Mouse (Mus musculus) lung, adult 2 months (tissue): ENCODE results near the gene Olfr1351. TPM values are rescaled to one million over a fixed set of nuclear protein-coding genes. Genes with fewer than 3 reads are reported as not detected.
"Not testable (repeated sequence)": the region's sequence is repeated elsewhere in the genome, so short reads cannot be mapped to it uniquely, and the experiment has no call there.

Experiments
- DNase-seq: peaks from one replicate; pipeline ENCODE4 v3.0.0; 2022
- H3K4me1 ChIP-seq: fragments of 200-500 bp; 2 replicates; pipeline ENCODE4 v1.6.1; 2011; ENCODE audit warnings: low read length; ENCODE audit not compliant: control insufficient read depth, insufficient read depth
- H3K4me3 ChIP-seq: fragments of 200-500 bp; replicated peaks from 2 replicates; pipeline ENCODE3; 2011; ENCODE audit warnings: low read depth, mild to moderate bottlenecking, control low read depth, low read length; ENCODE audit errors: extremely low read depth
- CTCF ChIP-seq: fragments of 200-500 bp; IDR thresholded peaks from 2 replicates; pipeline ENCODE4 v1.5.1; 2011; ENCODE audit warnings: mild to moderate bottlenecking, low read length, control low read depth; ENCODE audit not compliant: insufficient read depth
- POLR2A ChIP-seq: fragments of 200-500 bp; IDR thresholded peaks from 2 replicates; pipeline ENCODE4 v1.6.1; 2011; ENCODE audit warnings: low read depth, mild to moderate bottlenecking, control low read depth, low read length, borderline replicate concordance; ENCODE audit errors: extremely low read depth
- WGBS: fragments of 180-500 bp; shearing (Covaris S2); methylation state at CpG from one replicate; pipeline ENCODE4 v1.1.7; 2018; 5-methylcytosine and 5-hydroxymethylcytosine counted together
- polyA plus RNA-seq: library from polyadenylated mRNA; depleted of rRNA; stranded (reverse); fragments of >200 nt; gene quantifications from 2 replicates; pipeline ENCODE4 v1.2.3, GENCODE M21; 2012; rRNA removed

The Olfr1351 gene
- not detected in 2 replicates for polyA plus RNA-seq

- Histone ChIP-seq H3K4me1 (no peaks in the 10 kb centered on the region), H3K4me3 (no peak within 1 kb of the TSS)
- no peak for TF ChIP-seq CTCF
- no peak for TF ChIP-seq POLR2A
- DNase-seq, result no peak
- WGBS, result 65% methylated on average over 1 of the region's 1 CpGs
These were observed at the start of gene Olfr1351 for GRCm38 (mm10) chr10:79012172-79012571. TSS of gene Olfr1351 (plus strand) at chr10:79012472.

GRCm38 (mm10) chr10:78963009-78963408 lies 49.3 kb upstream of the Olfr1351 start, which contains the start of gene Olfr1353:
TSS of gene Olfr1353 (plus strand) at chr10:78963309.
- not testable (repeated sequence) for DNase-seq, H3K4me1 ChIP-seq, H3K4me3 ChIP-seq

GRCm38 (mm10) chr10:78980750-78981149 lies 31.5 kb upstream of the Olfr1351 start, which contains the start of gene Olfr1352:
TSS of gene Olfr1352 (plus strand) at chr10:78981050.
- Histone ChIP-seq H3K4me3 (no peak within 1 kb of the TSS), H3K4me1 (no peaks in the 10 kb centered on the region)
- TF ChIP-seq CTCF, result no peak
- no peak for TF ChIP-seq POLR2A
- no peak for DNase-seq

GRCm38 (mm10) chr10:79028441-79028840 lies 16.2 kb downstream of the Olfr1351 start, which contains the start of gene Olfr57:
TSS of gene Olfr57 (plus strand) at chr10:79028741.
- no peak within 1 kb of the TSS for H3K4me3 ChIP-seq
- no peaks in the 10 kb centered on the region for H3K4me1 ChIP-seq
- no peak for DNase-seq
- no peak for TF ChIP-seq CTCF

GRCm38 (mm10) chr10:79042457-79042856 lies 30.2 kb downstream of the Olfr1351 start:
- 72% methylated on average over 2 of the region's 2 CpGs for WGBS
- DNase-seq, H3K4me3 ChIP-seq, H3K4me1 ChIP-seq: not testable (repeated sequence)

- H3K4me3 ChIP-seq, H3K4me1 ChIP-seq, DNase-seq: not testable (repeated sequence)
- 43% methylated on average over 3 of the region's 3 CpGs for WGBS
These were observed 45.1 kb downstream of the Olfr1351 start for GRCm38 (mm10) chr10:79057370-79057769.

Other genes with a start within 250 kb of the Olfr1351 start
- 0.25 and 0.50 TPM in 2 replicates for gene Slc1a6, start 232.0 kb upstream of the Olfr1351 start, polyA plus RNA-seq
- gene Olfr1356, start 160.3 kb upstream of the Olfr1351 start, polyA plus RNA-seq, result not detected in 2 replicates
- gene Olfr1355, start 136.9 kb upstream of the Olfr1351 start, polyA plus RNA-seq, result not detected in 2 replicates
- not detected in 2 replicates for gene Olfr1354, start 99.3 kb upstream of the Olfr1351 start, polyA plus RNA-seq
- gene Olfr8, start 61.8 kb upstream of the Olfr1351 start, polyA plus RNA-seq, result not detected in 2 replicates
- gene Olfr1353, start 49.2 kb upstream of the Olfr1351 start, polyA plus RNA-seq, result not detected in 2 replicates
- gene Olfr1352, start 31.4 kb upstream of the Olfr1351 start, polyA plus RNA-seq, result not detected in 2 replicates
- not detected in 2 replicates for gene Olfr57, start 16.3 kb downstream of the Olfr1351 start, polyA plus RNA-seq
- 1.2 and 2.9 TPM in 2 replicates for gene 2610008E11Rik, start 85.1 kb downstream of the Olfr1351 start, polyA plus RNA-seq
- not detected in 2 replicates for gene Vmn2r80, start 136.3 kb downstream of the Olfr1351 start, polyA plus RNA-seq
- gene Vmn2r81, start 235.2 kb downstream of the Olfr1351 start, polyA plus RNA-seq, result not detected in 2 replicates